Mouse (Mus musculus) erythroblast, embryonic 14.5 days (primary cell): ENCODE measurements at regions not wholly inside any gene's neighbourhood (a gene's known extent, or its start where the extent isn't known, plus 50 kb on each side); places are given as distances from the start of the nearest gene placed in this dataset.

Experiments
- H3K27me3 ChIP-seq: 2 replicates; pipeline ENCODE4 v1.6.1; 2012; ENCODE audit warnings: inconsistent platforms; ENCODE audit not compliant: control insufficient read depth
- H3K36me3 ChIP-seq: 2 replicates; pipeline ENCODE4 v1.6.1; 2012; ENCODE audit warnings: mild to moderate bottlenecking, inconsistent platforms; ENCODE audit not compliant: control insufficient read depth
- H3K4me1 ChIP-seq: 2 replicates; pipeline ENCODE4 v1.6.1; 2012; ENCODE audit warnings: inconsistent platforms; ENCODE audit not compliant: control insufficient read depth
- H3K4me3 ChIP-seq: replicated peaks from 2 replicates; pipeline ENCODE3; 2012; ENCODE audit warnings: moderate library complexity, mild to moderate bottlenecking, inconsistent platforms
- H3K9me3 ChIP-seq: 2 replicates; pipeline ENCODE4 v1.6.1; 2012; ENCODE audit warnings: low read length, inconsistent platforms, mixed read lengths; ENCODE audit not compliant: control insufficient read depth
- GATA1 ChIP-seq: IDR thresholded peaks from 2 replicates; pipeline ENCODE4 v1.6.1; 2012; ENCODE audit warnings: low read length, inconsistent platforms, mixed read lengths
- TAL1 ChIP-seq: IDR thresholded peaks from 3 replicates; pipeline ENCODE4 v1.6.1; 2012; ENCODE audit warnings: low read length, inconsistent platforms, mixed read lengths

DNA sequence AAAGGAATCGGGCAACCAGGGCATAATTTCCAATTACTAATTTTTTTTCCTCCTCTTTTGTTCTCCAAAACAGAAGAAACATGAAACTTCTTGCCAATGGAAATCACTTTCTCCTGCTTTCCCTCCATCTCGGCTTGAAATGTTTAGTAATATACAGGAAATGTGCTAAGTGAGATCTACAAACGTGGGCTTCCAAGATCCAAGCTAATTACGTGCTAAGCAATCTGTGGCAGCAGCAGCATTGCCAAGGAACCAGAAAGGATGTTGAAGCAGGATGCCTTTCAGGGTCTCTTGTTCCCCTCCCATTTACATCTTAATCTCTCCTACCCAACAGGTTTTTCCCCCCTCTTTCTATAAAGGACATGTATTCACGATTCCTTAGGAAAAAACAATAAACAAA is 660.2 kb upstream of the Sox9 start:
- Histone ChIP-seq H3K4me3 (no peak overlapping the region), H3K27me3 (no peaks in the 10 kb centered on the region), H3K9me3 (no peaks in the 10 kb centered on the region), H3K4me1 (no peaks in the 10 kb centered on the region), H3K36me3 (no peaks in the 10 kb centered on the region)
- no peak for TF ChIP-seq GATA1
- TF ChIP-seq TAL1, result no peak

GRCm38 (mm10) chr11:112125249-112125933 is 656.6 kb upstream of the Sox9 start:
- TF ChIP-seq GATA1 (no peak), TAL1 (no peak)
- Histone ChIP-seq H3K9me3 (no peaks in the 10 kb centered on the region), H3K36me3 (no peaks in the 10 kb centered on the region), H3K27me3 (no peaks in the 10 kb centered on the region), H3K4me3 (no peak overlapping the region), H3K4me1 (no peaks in the 10 kb centered on the region)

DNA sequence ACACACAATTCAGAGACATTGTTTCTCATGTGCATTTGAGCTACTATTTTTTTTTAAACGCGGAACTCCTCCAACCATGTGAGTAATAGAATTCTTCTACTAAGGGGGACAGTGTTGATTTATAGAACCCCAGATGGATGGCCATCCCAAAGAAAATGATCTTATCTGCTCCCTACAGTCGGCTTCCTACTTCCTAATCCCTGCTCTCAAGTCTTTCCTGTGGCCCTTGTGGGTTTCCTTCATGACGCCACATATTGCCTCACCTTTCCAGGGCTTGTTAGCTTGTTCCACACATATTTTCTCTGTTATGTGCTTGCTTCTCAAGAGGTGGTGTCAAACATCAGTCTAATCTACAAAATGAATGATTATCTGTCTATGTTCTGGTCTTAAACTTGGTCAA is 651.9 kb upstream of the Sox9 start:
- no peaks in the 10 kb centered on the region for H3K36me3 ChIP-seq
- H3K4me1 ChIP-seq, result no peaks in the 10 kb centered on the region
- H3K27me3 ChIP-seq, result no peaks in the 10 kb centered on the region
- TF ChIP-seq TAL1 (no peak), GATA1 (no peak)
- H3K9me3 ChIP-seq, result no peaks in the 10 kb centered on the region
- H3K4me3 ChIP-seq, result no peak overlapping the region

DNA sequence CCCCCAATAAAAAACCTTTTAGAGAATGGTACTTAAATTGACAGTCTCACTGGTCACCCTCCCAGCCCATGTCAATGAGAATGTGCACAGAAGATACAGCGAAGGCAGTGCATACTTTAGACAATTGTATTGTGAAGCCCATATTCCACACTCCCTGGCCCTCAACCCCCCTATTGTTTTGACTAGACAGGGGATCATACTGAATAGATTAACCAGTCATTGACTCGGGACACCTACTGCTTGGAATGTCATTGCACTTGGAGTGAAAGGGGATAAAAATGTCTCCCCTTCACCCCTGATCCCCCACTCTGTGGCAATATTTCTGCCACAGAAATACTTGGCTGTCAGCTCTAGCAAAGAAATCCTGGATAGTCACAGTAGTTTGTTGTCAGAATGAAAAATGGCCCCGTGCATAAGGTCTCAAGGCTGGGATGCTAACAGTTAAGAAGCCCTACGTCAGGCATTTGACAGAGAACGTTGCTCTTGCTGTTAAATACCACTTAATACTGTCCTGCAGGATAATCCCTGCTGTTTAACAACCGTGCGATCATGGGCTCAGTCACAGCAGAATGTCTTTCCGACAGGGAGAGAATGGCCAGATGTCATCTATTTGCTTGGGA is 644.5 kb upstream of the Sox9 start:
- Histone ChIP-seq H3K4me1 (no peaks in the 10 kb centered on the region), H3K9me3 (no peaks in the 10 kb centered on the region), H3K4me3 (no peak overlapping the region), H3K27me3 (no peaks in the 10 kb centered on the region), H3K36me3 (no peaks in the 10 kb centered on the region)
- no peak for TF ChIP-seq GATA1
- TF ChIP-seq TAL1, result no peak

- Histone ChIP-seq H3K36me3 (no peaks in the 10 kb centered on the region), H3K9me3 (no peaks in the 10 kb centered on the region), H3K4me1 (no peaks in the 10 kb centered on the region), H3K4me3 (no peak overlapping the region), H3K27me3 (no peaks in the 10 kb centered on the region)
- TF ChIP-seq TAL1, result no peak
- TF ChIP-seq GATA1, result no peak
Measured at GRCm38 (mm10) chr11:112140058-112140457, 642.0 kb upstream of the Sox9 start.

DNA sequence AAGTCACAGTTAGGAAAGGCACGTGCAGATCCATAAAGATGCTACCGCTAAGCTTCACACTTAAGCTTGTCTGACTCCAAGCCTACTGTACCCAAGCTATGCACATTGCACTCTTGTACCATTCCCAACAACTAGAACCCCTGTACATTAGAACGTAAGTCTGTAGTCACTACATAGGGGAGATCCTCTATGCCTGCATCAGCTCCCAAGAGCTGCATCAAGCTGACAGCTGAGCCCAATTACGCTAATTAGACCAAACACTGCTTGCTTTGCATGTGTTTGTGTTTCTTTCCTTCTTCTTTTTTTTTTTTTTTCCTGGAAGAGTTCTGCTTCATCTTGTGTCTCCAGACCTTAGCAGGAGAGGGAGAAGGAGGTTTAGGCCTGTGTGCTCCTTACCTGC is 641.5 kb upstream of the Sox9 start:
- no peak overlapping the region for H3K4me3 ChIP-seq
- no peaks in the 10 kb centered on the region for H3K4me1 ChIP-seq
- TF ChIP-seq TAL1 (no peak), GATA1 (no peak)
- no peaks in the 10 kb centered on the region for H3K9me3 ChIP-seq
- no peaks in the 10 kb centered on the region for H3K27me3 ChIP-seq
- H3K36me3 ChIP-seq, result no peaks in the 10 kb centered on the region

- H3K9me3 ChIP-seq, result no peaks in the 10 kb centered on the region
- H3K4me3 ChIP-seq, result no peak overlapping the region
- H3K36me3 ChIP-seq, result no peaks in the 10 kb centered on the region
- H3K4me1 ChIP-seq, result no peaks in the 10 kb centered on the region
- TF ChIP-seq GATA1, result no peak
- TF ChIP-seq TAL1, result no peak
- no peaks in the 10 kb centered on the region for H3K27me3 ChIP-seq
Measured at GRCm38 (mm10) chr11:112140912-112141311, 641.1 kb upstream of the Sox9 start.

GRCm38 (mm10) chr11:112152051-112152450 is 630.0 kb upstream of the Sox9 start:
- TF ChIP-seq GATA1, result no peak
- TF ChIP-seq TAL1, result no peak
- Histone ChIP-seq H3K4me1 (no peaks in the 10 kb centered on the region), H3K4me3 (no peak overlapping the region), H3K27me3 (no peaks in the 10 kb centered on the region), H3K9me3 (peaks cover 4% of the 10 kb centered on the region; the same call in 1 of the 2 replicates), H3K36me3 (no peaks in the 10 kb centered on the region)

DNA sequence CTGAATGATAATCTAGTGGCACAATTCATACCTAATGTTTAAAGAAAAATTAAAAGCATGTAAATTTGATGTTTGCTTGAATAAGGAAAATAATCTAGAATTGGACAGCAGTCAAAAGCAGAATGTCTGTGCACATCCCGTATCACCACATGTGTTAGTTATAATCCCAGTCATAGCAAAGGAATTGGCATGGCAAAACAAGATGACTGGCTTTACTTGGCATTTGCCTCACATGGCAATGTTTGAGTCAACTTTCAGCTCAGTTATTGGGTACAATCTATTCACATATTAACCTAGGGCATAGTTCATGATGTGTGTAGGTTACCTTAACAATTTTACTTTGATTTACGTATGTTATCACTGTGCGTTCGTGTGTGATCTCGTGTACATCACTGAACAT is 628.8 kb upstream of the Sox9 start:
- H3K4me1 ChIP-seq, result no peaks in the 10 kb centered on the region
- no peak overlapping the region for H3K4me3 ChIP-seq
- TF ChIP-seq TAL1 (no peak), GATA1 (no peak)
- no peaks in the 10 kb centered on the region for H3K36me3 ChIP-seq
- H3K9me3 ChIP-seq, result peaks cover 4% of the 10 kb centered on the region; the same call in 1 of the 2 replicates
- no peaks in the 10 kb centered on the region for H3K27me3 ChIP-seq
